10 mouse cellular contexts compared by ENCODE assay signal in the genomic region with DNA sequence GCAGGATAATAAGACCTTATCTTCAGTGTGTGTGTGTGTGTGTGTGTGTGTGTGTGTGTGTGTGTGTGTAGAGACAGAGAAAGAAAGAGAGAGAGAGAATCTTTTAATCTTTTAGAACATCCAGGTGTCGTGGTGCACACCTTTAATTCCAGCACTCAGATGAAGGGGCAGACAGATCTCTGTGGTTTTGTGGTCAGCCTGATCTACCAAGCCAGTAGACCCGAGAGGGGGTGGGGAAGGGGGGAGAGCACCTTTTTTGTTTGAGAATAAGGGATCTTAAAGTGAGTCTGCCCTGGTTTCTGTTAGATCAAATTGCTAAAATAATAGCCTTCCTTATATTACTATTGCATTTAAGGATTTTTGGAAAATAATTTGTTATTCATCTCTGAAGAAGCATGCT.
DNase-seq lines count a peak whose midpoint lies in the region; ATAC-seq and TF ChIP-seq lines count a peak whose summit lies in the region.
"Had no signal": no experiment of that assay in that cellular context is flagged by ENCODE, and none has a peak within 500 bp of the region (broad histone marks: within the 10 kb centered on the region; RNA-seq: fewer than 3 reads in every experiment).

No protein-coding gene starts in this region.

- no peaks in the 10 kb centered on the region for H3K27me3 ChIP-seq in heart, embryonic 16.5 days (ENCODE audit: control insufficient read depth, insufficient read depth, low read length)
- H3K27me3 ChIP-seq in heart, postnatal 0 days (ENCODE audit: control insufficient read depth, insufficient read depth, low read length): no peaks in the 10 kb centered on the region
- H3K27me3 ChIP-seq in intestine, embryonic 16.5 days (replicated peaks; ENCODE audit: control insufficient read depth, insufficient read depth, low read length): no peaks in the 10 kb centered on the region

- peak overlapping the region; percentile 73 for H3K4me3 ChIP-seq in heart, embryonic 16.5 days (ENCODE audit: low read length)
- peak overlapping the region; percentile 63 for H3K4me3 ChIP-seq in heart, postnatal 0 days (ENCODE audit: low read depth, low read length)
- peak overlapping the region; percentile 11; the same call in 1 of the 2 replicates for H3K4me3 ChIP-seq in intestine, embryonic 16.5 days (ENCODE audit: low read length)
- H3K4me3 ChIP-seq: forebrain, embryonic 12.5 days; lung, embryonic 15.5 days had no signal

- peak overlapping the region; percentile 72 for H3K4me2 ChIP-seq in heart, embryonic 16.5 days (ENCODE audit: low read depth, low read length)
- peak overlapping the region; percentile 76 for H3K4me2 ChIP-seq in heart, postnatal 0 days (ENCODE audit: low read depth, low read length)
- H3K4me2 ChIP-seq in intestine, embryonic 16.5 days (ENCODE audit: low read depth, low read length): 0 out of 2 replicates have a peak overlapping the region, but pooled peaks have one; percentile 6
- H3K4me2 ChIP-seq: forebrain, embryonic 12.5 days; lung, embryonic 15.5 days had no signal

- peak overlapping the region; percentile 97 for H3K27ac ChIP-seq in heart, embryonic 16.5 days (ENCODE audit: low read length)
- H3K27ac ChIP-seq in heart, postnatal 0 days (ENCODE audit: low read depth): peak overlapping the region; percentile 93
- no peak overlapping the region for H3K27ac ChIP-seq in intestine, embryonic 16.5 days (ENCODE audit: low read length)
- H3K27ac ChIP-seq: forebrain, embryonic 12.5 days; lung, embryonic 15.5 days had no signal

- no peaks in the 10 kb centered on the region for H3K9me3 ChIP-seq in heart, embryonic 16.5 days (replicated peaks; ENCODE audit: control insufficient read depth, low read length)
- no peaks in the 10 kb centered on the region for H3K9me3 ChIP-seq in heart, postnatal 0 days (replicated peaks; ENCODE audit: control insufficient read depth, low read length)
- H3K9me3 ChIP-seq in intestine, embryonic 16.5 days (ENCODE audit: control insufficient read depth, low read length): 0 out of 2 replicates have a peak, but pooled peaks cover 3% of the 10 kb centered on the region
- H3K9me3 ChIP-seq: forebrain, embryonic 12.5 days; lung, embryonic 15.5 days had no signal

- no peak for DNase-seq in heart, postnatal 10 days
- no peak for DNase-seq in heart, postnatal 0 days (ENCODE audit: low spot score)
- peak; percentile 70 for DNase-seq in thymus, postnatal 14 days
- no peak for DNase-seq in adrenal gland, adult 18-20 months (ENCODE audit: low spot score in 2 of 2)

- TF ChIP-seq EP300 in heart, postnatal 0 days (IDR thresholded peaks at IDR 0.05; ENCODE audit: low read depth): no peak

- intact Hi-C loops in heart, postnatal 10 days (cut with DNase I): no loop called here

- WGBS in heart, embryonic 16.5 days: 31% methylated on average over 2 of the region's 2 CpGs
- WGBS in heart, postnatal 0 days: 20% methylated on average over 2 of the region's 2 CpGs
- 64% methylated on average over 2 of the region's 2 CpGs for WGBS in intestine, embryonic 16.5 days

- no peak for TF ChIP-seq CTCF in heart, postnatal 0 days (IDR thresholded peaks at IDR 0.05; ENCODE audit: low read depth)

- H3K36me3 ChIP-seq in heart, embryonic 16.5 days (ENCODE audit: control insufficient read depth, insufficient read depth): no peaks in the 10 kb centered on the region
- H3K36me3 ChIP-seq in heart, postnatal 0 days (replicated peaks; ENCODE audit: control insufficient read depth, insufficient read depth, low read length): no peaks in the 10 kb centered on the region
- H3K36me3 ChIP-seq in intestine, embryonic 16.5 days (ENCODE audit: control insufficient read depth, insufficient read depth, low read length): no peaks in the 10 kb centered on the region
- H3K36me3 ChIP-seq: forebrain, embryonic 12.5 days; lung, embryonic 15.5 days had no signal

- H3K4me1 ChIP-seq in heart, embryonic 16.5 days (ENCODE audit: control insufficient read depth, insufficient read depth, low read length): peaks cover 17% of the 10 kb centered on the region
- peaks cover 22% of the 10 kb centered on the region; the same call in 1 of the 2 replicates for H3K4me1 ChIP-seq in heart, postnatal 0 days (ENCODE audit: control insufficient read depth, insufficient read depth)
- H3K4me1 ChIP-seq in intestine, embryonic 16.5 days (ENCODE audit: control insufficient read depth, insufficient read depth, low read length): peaks cover 2% of the 10 kb centered on the region; the same call in 1 of the 2 replicates

- peak overlapping the region; percentile 85 for H3K9ac ChIP-seq in heart, embryonic 16.5 days (ENCODE audit: low read length)
- peak overlapping the region; percentile 73 for H3K9ac ChIP-seq in heart, postnatal 0 days (replicated peaks; ENCODE audit: low read depth, low read length)
- H3K9ac ChIP-seq in intestine, embryonic 16.5 days (ENCODE audit: low read depth, low read length): no peak overlapping the region
- H3K9ac ChIP-seq: forebrain, embryonic 12.5 days; lung, embryonic 15.5 days had no signal

- no peak for ATAC-seq in heart, embryonic 16.5 days (replicated peaks; ENCODE audit: extremely low read depth, insufficient read depth, low FRiP score)
- no peak for ATAC-seq in heart, postnatal 0 days (ENCODE audit: insufficient read depth, low read depth)
- ATAC-seq in intestine, embryonic 16.5 days: no peak
- no peak for ATAC-seq in megakaryocyte progenitor cell, adult 5-6 weeks (replicated peaks; ENCODE audit: poor library complexity)
- ATAC-seq: CD4-positive, CD25-positive, alpha-beta regulatory T cell, adult 4 months had no signal

Comparison
In these comparisons a context has a peak if more than half of its experiments do, and no peak if none do; other contexts are left out.
1. H3K4me2 ChIP-seq: peak in every context shown above with its lines; median percentile 76 in heart, postnatal 0 days; 72 in heart, embryonic 16.5 days; 6 in intestine, embryonic 16.5 days.
2. H3K4me3 ChIP-seq: peak in every context shown above with its lines; median percentile 73 in heart, embryonic 16.5 days; 63 in heart, postnatal 0 days; 11 in intestine, embryonic 16.5 days.